27 mouse cellular contexts compared by ENCODE assay signal in genomic region chr3:36563666-36564065, GRCm38 (mm10). TPM values are rescaled to one million over a fixed set of nuclear protein-coding genes. Genes with fewer than 3 reads are reported as not detected.
DNase-seq lines count a peak whose midpoint lies in the region; ATAC-seq and TF ChIP-seq lines count a peak whose summit lies in the region.
"Had no signal": no experiment of that assay in that cellular context is flagged by ENCODE, and none has a peak within 500 bp of the region (broad histone marks: within the 10 kb centered on the region; RNA-seq: fewer than 3 reads in every experiment).

No protein-coding gene starts in this region.

- H3K9ac ChIP-seq in heart, embryonic 12.5 days: no peak overlapping the region
- no peak overlapping the region for H3K9ac ChIP-seq in midbrain, postnatal 0 days (replicated peaks; ENCODE audit: low read length, poor library complexity, severe bottlenecking)
- no peak overlapping the region for H3K9ac ChIP-seq in midbrain, embryonic 15.5 days
- no peak overlapping the region for H3K9ac ChIP-seq in MEL (ENCODE audit: control insufficient read depth, low read depth, low read length, poor library complexity, severe bottlenecking)
- H3K9ac ChIP-seq in intestine, embryonic 16.5 days (ENCODE audit: low read depth, low read length): no peak overlapping the region
- H3K9ac ChIP-seq: embryonic facial prominence, embryonic 13.5 days; embryonic facial prominence, embryonic 15.5 days; forebrain, embryonic 12.5 days; forebrain, embryonic 15.5 days had no signal

- H3K27ac ChIP-seq in heart, embryonic 12.5 days (ENCODE audit: poor library complexity, severe bottlenecking): no peak overlapping the region
- H3K27ac ChIP-seq in midbrain, postnatal 0 days (ENCODE audit: low read depth, low read length): no peak overlapping the region
- H3K27ac ChIP-seq in midbrain, embryonic 15.5 days: no peak overlapping the region
- H3K27ac ChIP-seq in MEL (ENCODE audit: control insufficient read depth, low read depth, low read length): no peak overlapping the region
- no peak overlapping the region for H3K27ac ChIP-seq in intestine, embryonic 16.5 days (ENCODE audit: low read length)
- H3K27ac ChIP-seq: embryonic facial prominence, embryonic 13.5 days; embryonic facial prominence, embryonic 15.5 days; forebrain, embryonic 10.5 days; forebrain, embryonic 12.5 days; forebrain, embryonic 15.5 days had no signal

- peaks cover 4% of the 10 kb centered on the region; the same call in 1 of the 2 replicates for H3K79me2 ChIP-seq in MEL (ENCODE audit: control insufficient read depth, insufficient read depth, low read length, poor library complexity)

- H3K4me3 ChIP-seq in heart, embryonic 12.5 days: no peak overlapping the region
- no peak overlapping the region for H3K4me3 ChIP-seq in midbrain, postnatal 0 days (ENCODE audit: low read depth, low read length)
- H3K4me3 ChIP-seq in midbrain, embryonic 15.5 days: no peak overlapping the region
- H3K4me3 ChIP-seq in MEL (ENCODE audit: control insufficient read depth in 1 of 2, insufficient read depth in 1 of 2, low read depth in 2 of 2, low read length in 2 of 2): no peak overlapping the region
- H3K4me3 ChIP-seq in intestine, embryonic 16.5 days (ENCODE audit: low read length): no peak overlapping the region
- H3K4me3 ChIP-seq: embryonic facial prominence, embryonic 13.5 days; embryonic facial prominence, embryonic 15.5 days; erythroblast, embryonic 14.5 days; forebrain, embryonic 10.5 days; forebrain, embryonic 12.5 days; forebrain, embryonic 15.5 days had no signal

- H3K9me3 ChIP-seq in heart, embryonic 12.5 days (replicated peaks): no peaks in the 10 kb centered on the region
- no peaks in the 10 kb centered on the region for H3K9me3 ChIP-seq in midbrain, postnatal 0 days (ENCODE audit: low read length)
- no peaks in the 10 kb centered on the region for H3K9me3 ChIP-seq in midbrain, embryonic 15.5 days
- H3K9me3 ChIP-seq in MEL (replicated peaks; ENCODE audit: insufficient read depth, low read length): no peaks in the 10 kb centered on the region
- no peaks in the 10 kb centered on the region for H3K9me3 ChIP-seq in intestine, embryonic 16.5 days (ENCODE audit: control insufficient read depth, low read length)
- H3K9me3 ChIP-seq: embryonic facial prominence, embryonic 13.5 days; embryonic facial prominence, embryonic 15.5 days; forebrain, embryonic 10.5 days; forebrain, embryonic 12.5 days; forebrain, embryonic 15.5 days; G1E had no signal

- TF ChIP-seq CTCF in midbrain, postnatal 0 days (IDR thresholded peaks at IDR 0.05): peak; percentile 11
- TF ChIP-seq CTCF in MEL (IDR thresholded peaks at IDR 0.05 in 2 of 3, conservative IDR thresholded peaks at IDR 0.05 in 1 of 3; ENCODE audit: control insufficient read depth in 1 of 3, insufficient read depth in 1 of 3, low read depth in 2 of 3, low read length in 3 of 3, poor library complexity in 1 of 3, severe bottlenecking in 1 of 3): peak in 1 of 3 experiments; percentile 32; a peak in 1 of 6 replicates

- TF ChIP-seq RAD21 in MEL (IDR thresholded peaks at IDR 0.05; ENCODE audit: low read depth, low read length): no peak

- no peak for TF ChIP-seq EP300 in MEL (IDR thresholded peaks at IDR 0.05; ENCODE audit: low read depth in 1 of 2, low read length in 2 of 2)

- H3K4me2 ChIP-seq in heart, embryonic 12.5 days: no peak overlapping the region
- H3K4me2 ChIP-seq in midbrain, postnatal 0 days (ENCODE audit: low read depth, low read length, poor library complexity, severe bottlenecking): no peak overlapping the region
- no peak overlapping the region for H3K4me2 ChIP-seq in midbrain, embryonic 15.5 days
- H3K4me2 ChIP-seq in intestine, embryonic 16.5 days (ENCODE audit: low read depth, low read length): no peak overlapping the region
- H3K4me2 ChIP-seq: embryonic facial prominence, embryonic 13.5 days; embryonic facial prominence, embryonic 15.5 days; forebrain, embryonic 12.5 days; forebrain, embryonic 15.5 days had no signal

- peak; percentile 37 for DNase-seq in heart, adult 11 months
- no peak for DNase-seq in midbrain, postnatal 0 days (ENCODE audit: low spot score)
- DNase-seq in MEL (ENCODE audit: low read depth, low spot score) (no peak), R1 (ENCODE audit: low read depth, low spot score) (peak; percentile 8)
- no peak for DNase-seq in left cerebral cortex, adult 11 months (ENCODE audit: low spot score)
- DNase-seq: adrenal gland, adult 2 months; adrenal gland, postnatal 10 days; adrenal gland, postnatal 25 days; cerebellum, adult 11 months; cerebellum, adult 18-20 months; cerebellum, adult 8-10 months; cerebellum, adult 9-11 months; cerebellum, postnatal 14 days; cerebellum, postnatal 36 days; embryo, embryonic 11 days had no signal

- no peak for ATAC-seq in heart, embryonic 12.5 days (ENCODE audit: insufficient number of reproducible peaks, low FRiP score)
- no peak for ATAC-seq in midbrain, postnatal 0 days (ENCODE audit: low FRiP score)
- no peak for ATAC-seq in midbrain, embryonic 15.5 days (replicated peaks)
- ATAC-seq in intestine, embryonic 16.5 days: no peak
- ATAC-seq: forebrain, embryonic 15.5 days had no signal

- 97% methylated on average over 3 of the region's 3 CpGs for WGBS in heart, embryonic 12.5 days
- WGBS in midbrain, postnatal 0 days: 96% methylated on average over 3 of the region's 3 CpGs
- WGBS in midbrain, embryonic 15.5 days: 94% methylated on average over 3 of the region's 3 CpGs
- WGBS in intestine, embryonic 16.5 days: 85% methylated on average over 3 of the region's 3 CpGs

- no peak for TF ChIP-seq POLR2A in MEL (IDR thresholded peaks at IDR 0.05; ENCODE audit: control insufficient read depth in 1 of 2, insufficient read depth in 1 of 2, low read depth in 1 of 2, low read length in 2 of 2, poor library complexity in 1 of 2)

- no peaks in the 10 kb centered on the region for H3K27me3 ChIP-seq in heart, embryonic 12.5 days (replicated peaks)
- H3K27me3 ChIP-seq in midbrain, postnatal 0 days (ENCODE audit: insufficient read depth, low read length): no peaks in the 10 kb centered on the region
- H3K27me3 ChIP-seq in midbrain, embryonic 15.5 days (replicated peaks): no peaks in the 10 kb centered on the region
- no peaks in the 10 kb centered on the region for H3K27me3 ChIP-seq in MEL (ENCODE audit: control insufficient read depth in 1 of 2, insufficient read depth in 2 of 2, low read length in 2 of 2)
- no peaks in the 10 kb centered on the region for H3K27me3 ChIP-seq in intestine, embryonic 16.5 days (replicated peaks; ENCODE audit: control insufficient read depth, insufficient read depth, low read length)
- H3K27me3 ChIP-seq: embryonic facial prominence, embryonic 13.5 days; embryonic facial prominence, embryonic 15.5 days; forebrain, embryonic 12.5 days; forebrain, embryonic 15.5 days had no signal

- H3K36me3 ChIP-seq in heart, embryonic 12.5 days: peaks cover 79% of the 10 kb centered on the region
- peaks cover 56% of the 10 kb centered on the region for H3K36me3 ChIP-seq in midbrain, postnatal 0 days (ENCODE audit: insufficient read depth, low read length)
- peaks cover 61% of the 10 kb centered on the region for H3K36me3 ChIP-seq in midbrain, embryonic 15.5 days (replicated peaks)
- H3K36me3 ChIP-seq in MEL (ENCODE audit: control insufficient read depth in 1 of 2, insufficient read depth in 2 of 2, low read length in 2 of 2): peaks cover 0 to 20% of the 10 kb centered on the region in 2 experiments; a peak in 3 of 4 replicates
- peaks cover 13% of the 10 kb centered on the region for H3K36me3 ChIP-seq in intestine, embryonic 16.5 days (ENCODE audit: control insufficient read depth, insufficient read depth, low read length)

- H3K4me1 ChIP-seq in heart, embryonic 12.5 days (replicated peaks): no peaks in the 10 kb centered on the region
- no peaks in the 10 kb centered on the region for H3K4me1 ChIP-seq in midbrain, postnatal 0 days (ENCODE audit: insufficient read depth, low read length)
- H3K4me1 ChIP-seq in midbrain, embryonic 15.5 days: no peaks in the 10 kb centered on the region
- no peaks in the 10 kb centered on the region for H3K4me1 ChIP-seq in MEL (ENCODE audit: control insufficient read depth in 1 of 2, insufficient read depth in 2 of 2, low read length in 2 of 2)
- no peaks in the 10 kb centered on the region for H3K4me1 ChIP-seq in intestine, embryonic 16.5 days (ENCODE audit: control insufficient read depth, insufficient read depth, low read length)
- H3K4me1 ChIP-seq: embryonic facial prominence, embryonic 13.5 days; embryonic facial prominence, embryonic 15.5 days; forebrain, embryonic 10.5 days; forebrain, embryonic 12.5 days; forebrain, embryonic 15.5 days had no signal

RNA-seq across cellular contexts. Expression of gene Ccna2, which starts 8.3 kb away (rescaled TPM):
- polyA plus RNA-seq in heart, embryonic 12.5 days (2016; fragmentation: Nextera tagmentation; extraction: Ambion mirVana): 194 and 199 TPM in 2 replicates
- total RNA-seq in midbrain, postnatal 0 days (2014; rRNA removed): 15.0 and 16.9 TPM in 2 replicates
- polyA plus RNA-seq in midbrain, postnatal 0 days (2015; fragmentation: Nextera tagmentation; extraction: Ambion mirVana): 10.5 and 10.7 TPM in 2 replicates
- polyA plus RNA-seq in midbrain, embryonic 15.5 days (2015; fragmentation: Nextera tagmentation; extraction: Ambion mirVana): 28.0 and 29.7 TPM in 2 replicates
- total RNA-seq in MEL (2012; rRNA removed): 124 and 133 TPM in 2 replicates
- 100 to 1,000 TPM; 180 to 487 TPM for polyA plus RNA-seq in MEL (2012; ENCODE audit: insufficient read depth in 1 of 2, insufficient read length in 2 of 2, low read depth in 1 of 2, low replicate concordance in 2 of 2, missing spikeins in 1 of 2)
- 140 and 155 TPM in 2 replicates for polyA plus RNA-seq in intestine, embryonic 16.5 days (2015; fragmentation: Nextera tagmentation; extraction: Ambion mirVana)

RNA-seq across cellular contexts. Expression of gene Exosc9, which starts 11.3 kb away (rescaled TPM):
- polyA plus RNA-seq in heart, embryonic 12.5 days (2016; fragmentation: Nextera tagmentation; extraction: Ambion mirVana): 45.0 and 49.5 TPM in 2 replicates
- 42.5 and 53.9 TPM in 2 replicates for total RNA-seq in midbrain, postnatal 0 days (2014; rRNA removed)
- 68.2 and 70.9 TPM in 2 replicates for polyA plus RNA-seq in midbrain, postnatal 0 days (2015; fragmentation: Nextera tagmentation; extraction: Ambion mirVana)
- polyA plus RNA-seq in midbrain, embryonic 15.5 days (2015; fragmentation: Nextera tagmentation; extraction: Ambion mirVana): 79.4 and 82.0 TPM in 2 replicates
- 40.6 and 46.0 TPM in 2 replicates for total RNA-seq in MEL (2012; rRNA removed)
- 10 to 100 TPM in 1 of 2 experiments, not detected in 1; 49.4 TPM for polyA plus RNA-seq in MEL (2012; ENCODE audit: insufficient read depth in 1 of 2, insufficient read length in 2 of 2, low read depth in 1 of 2, low replicate concordance in 2 of 2, missing spikeins in 1 of 2)
- 55.6 and 69.1 TPM in 2 replicates for polyA plus RNA-seq in intestine, embryonic 16.5 days (2015; fragmentation: Nextera tagmentation; extraction: Ambion mirVana)

RNA-seq across cellular contexts. Expression of gene Gm11549, which starts 42.1 kb away (rescaled TPM):
- 0.30 and 0.31 TPM in 2 replicates for polyA plus RNA-seq in heart, embryonic 12.5 days (2016; fragmentation: Nextera tagmentation; extraction: Ambion mirVana)
- 0.22 and 0.42 TPM in 2 replicates for total RNA-seq in midbrain, postnatal 0 days (2014; rRNA removed)
- polyA plus RNA-seq in midbrain, postnatal 0 days (2015; fragmentation: Nextera tagmentation; extraction: Ambion mirVana): 0.28 and 0.31 TPM in 2 replicates
- polyA plus RNA-seq in midbrain, embryonic 15.5 days (2015; fragmentation: Nextera tagmentation; extraction: Ambion mirVana): 0.34 and 0.39 TPM in 2 replicates
- not detected in 2 replicates for total RNA-seq in MEL (2012; rRNA removed)
- polyA plus RNA-seq in MEL (2012; ENCODE audit: insufficient read depth in 1 of 2, insufficient read length in 2 of 2, low read depth in 1 of 2, low replicate concordance in 2 of 2, missing spikeins in 1 of 2): not detected
- 0.54 TPM in 2 replicates for polyA plus RNA-seq in intestine, embryonic 16.5 days (2015; fragmentation: Nextera tagmentation; extraction: Ambion mirVana)
- total RNA-seq: adrenal gland, postnatal 25 days; common myeloid progenitor, adult 5-6 weeks had no signal
- polyA plus RNA-seq: C2C12; erythroblast, embryonic 14.5 days; G1E had no signal

RNA-seq across cellular contexts. Expression of gene Bbs7, which starts 49.6 kb away (rescaled TPM):
- polyA plus RNA-seq in heart, embryonic 12.5 days (2016; fragmentation: Nextera tagmentation; extraction: Ambion mirVana): 11.8 and 12.0 TPM in 2 replicates
- 13.2 and 16.8 TPM in 2 replicates for total RNA-seq in midbrain, postnatal 0 days (2014; rRNA removed)
- polyA plus RNA-seq in midbrain, postnatal 0 days (2015; fragmentation: Nextera tagmentation; extraction: Ambion mirVana): 15.6 and 16.2 TPM in 2 replicates
- polyA plus RNA-seq in midbrain, embryonic 15.5 days (2015; fragmentation: Nextera tagmentation; extraction: Ambion mirVana): 22.3 and 24.9 TPM in 2 replicates
- total RNA-seq in MEL (2012; rRNA removed): not detected in 2 replicates
- not detected for polyA plus RNA-seq in MEL (2012; ENCODE audit: insufficient read depth in 1 of 2, insufficient read length in 2 of 2, low read depth in 1 of 2, low replicate concordance in 2 of 2, missing spikeins in 1 of 2)
- 9.5 and 10.3 TPM in 2 replicates for polyA plus RNA-seq in intestine, embryonic 16.5 days (2015; fragmentation: Nextera tagmentation; extraction: Ambion mirVana)

Comparison
In these comparisons a context has a peak if more than half of its experiments do, and no peak if none do; other contexts are left out.
1. DNase-seq: peak in heart, adult 11 months (single experiment) and R1 (single experiment); none in midbrain, postnatal 0 days (single experiment), MEL (single experiment) and left cerebral cortex, adult 11 months (single experiment).